Mouse (Mus musculus) c-Kit-positive CD71-positive TER-119-negative erythroid progenitor cells, embryonic 14.5 days (primary cell): Measurements from ENCODE around the gene Csnk2b.

Source experiments
- DNase-seq: peaks from one replicate; pipeline ENCODE4 v3.0.0-alpha.2; 2013; ENCODE audit warnings: low read depth

Gene Csnk2b

DNA sequence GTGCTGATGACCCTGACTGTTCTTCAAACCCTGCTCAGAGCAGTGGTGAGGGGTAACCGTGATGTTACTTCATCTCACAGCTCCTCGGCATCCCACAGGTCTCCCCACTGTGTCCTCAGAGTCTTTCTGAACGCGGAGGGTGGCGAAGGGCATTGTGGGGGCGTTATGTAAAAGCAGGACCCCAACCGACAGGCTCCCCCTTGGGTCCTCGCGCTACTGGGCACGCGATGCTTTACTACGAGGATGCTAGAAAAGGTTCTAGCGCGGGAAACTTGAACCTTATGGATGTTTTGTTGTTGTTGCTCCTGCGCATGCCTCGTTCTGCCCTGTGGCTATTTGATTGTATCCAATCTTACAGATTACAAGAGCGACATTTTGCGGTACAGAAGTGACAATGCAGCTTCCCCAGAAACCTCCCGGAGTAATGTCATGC lies at the start of gene Csnk2b:
TSS of gene Csnk2b (minus strand) at position 183 of the 433 bp plus-strand sequence.
- DNase-seq: peak; percentile 70

DNA sequence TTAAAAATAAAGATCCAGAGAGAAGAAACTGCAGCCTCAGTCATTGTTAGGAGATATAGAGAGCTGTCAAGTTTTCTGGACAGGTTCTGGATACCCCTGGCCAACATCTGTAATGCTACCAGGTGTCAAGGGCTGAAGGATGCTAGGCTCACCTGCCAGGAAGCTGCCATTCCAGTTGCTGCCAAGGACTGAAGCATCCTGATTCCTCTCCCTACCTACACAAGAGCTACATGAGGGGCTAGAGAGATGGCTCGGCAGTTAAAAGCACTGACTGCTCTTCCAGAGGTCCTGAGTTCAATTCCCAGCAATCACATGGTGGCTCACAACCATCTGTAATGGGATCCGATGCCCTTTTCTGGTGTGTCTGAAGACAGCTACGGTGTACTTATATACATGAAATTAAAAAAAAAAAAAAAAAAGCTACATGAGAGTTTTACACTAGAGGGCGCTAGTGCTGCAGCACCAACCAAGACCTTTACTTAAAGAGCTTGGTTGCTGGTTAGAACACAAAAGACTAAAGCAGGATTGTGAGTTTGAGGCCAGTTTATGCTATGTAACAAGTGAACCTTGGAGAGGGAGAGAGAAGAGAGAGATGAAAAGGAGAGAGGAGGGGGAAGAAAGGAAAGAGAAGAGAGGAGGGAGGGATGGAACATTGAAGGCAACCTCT lies 46.8 kb upstream of the Csnk2b start:
- peak; percentile 64 for DNase-seq

DNA sequence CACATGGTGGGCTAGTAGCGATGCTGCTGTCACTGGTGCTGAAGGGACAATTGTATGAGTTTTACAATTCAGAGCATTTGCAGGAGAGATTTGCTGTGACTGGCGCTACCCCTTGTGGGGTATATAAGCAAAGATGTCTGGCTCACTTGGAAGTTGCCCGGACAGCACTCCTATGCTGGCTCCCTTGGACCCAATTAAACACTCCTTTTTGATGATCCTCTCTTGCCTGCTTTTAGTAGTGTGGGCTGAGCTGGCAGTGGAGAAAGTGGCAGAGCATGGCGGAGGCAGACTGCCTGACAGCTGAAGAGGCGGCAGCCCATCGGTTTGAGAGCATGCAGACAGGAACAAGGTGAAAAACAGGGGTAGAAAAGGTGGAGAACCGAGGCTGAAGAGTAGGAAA lies 45.9 kb upstream of the Csnk2b start:
- DNase-seq: no peak

DNA sequence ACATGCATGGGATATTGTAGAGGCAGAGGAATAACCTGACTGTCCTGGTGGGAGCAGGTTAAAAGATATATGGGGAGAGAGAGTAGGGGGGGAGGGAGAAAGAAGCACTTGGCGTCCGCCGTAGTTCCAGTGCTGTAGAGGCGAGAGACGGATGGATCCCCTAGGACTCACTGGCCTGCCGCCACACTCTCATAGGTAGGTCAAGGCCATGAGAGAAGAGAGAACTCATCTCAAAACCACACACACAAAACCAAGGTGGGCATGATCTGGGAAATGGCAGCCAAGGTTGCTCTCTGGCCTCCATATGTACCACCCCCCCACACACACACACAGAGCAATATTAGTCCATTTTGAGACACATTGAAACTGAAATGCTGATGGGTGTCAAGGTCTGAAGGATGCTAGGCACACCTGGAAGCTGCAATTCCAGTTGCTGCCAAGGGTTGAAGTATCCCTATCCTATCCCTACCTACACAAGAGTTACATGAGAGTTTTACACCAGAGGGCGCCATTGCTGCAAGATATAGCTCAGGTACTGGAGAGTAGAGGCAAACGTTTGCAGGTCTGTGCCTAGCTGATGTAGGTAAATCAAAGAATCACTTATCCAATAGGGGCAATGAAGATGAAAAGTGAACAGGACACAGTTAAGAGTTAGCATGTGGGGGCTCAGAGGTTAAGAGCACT lies 44.6 kb upstream of the Csnk2b start:
- peak; percentile 85 for DNase-seq

DNA sequence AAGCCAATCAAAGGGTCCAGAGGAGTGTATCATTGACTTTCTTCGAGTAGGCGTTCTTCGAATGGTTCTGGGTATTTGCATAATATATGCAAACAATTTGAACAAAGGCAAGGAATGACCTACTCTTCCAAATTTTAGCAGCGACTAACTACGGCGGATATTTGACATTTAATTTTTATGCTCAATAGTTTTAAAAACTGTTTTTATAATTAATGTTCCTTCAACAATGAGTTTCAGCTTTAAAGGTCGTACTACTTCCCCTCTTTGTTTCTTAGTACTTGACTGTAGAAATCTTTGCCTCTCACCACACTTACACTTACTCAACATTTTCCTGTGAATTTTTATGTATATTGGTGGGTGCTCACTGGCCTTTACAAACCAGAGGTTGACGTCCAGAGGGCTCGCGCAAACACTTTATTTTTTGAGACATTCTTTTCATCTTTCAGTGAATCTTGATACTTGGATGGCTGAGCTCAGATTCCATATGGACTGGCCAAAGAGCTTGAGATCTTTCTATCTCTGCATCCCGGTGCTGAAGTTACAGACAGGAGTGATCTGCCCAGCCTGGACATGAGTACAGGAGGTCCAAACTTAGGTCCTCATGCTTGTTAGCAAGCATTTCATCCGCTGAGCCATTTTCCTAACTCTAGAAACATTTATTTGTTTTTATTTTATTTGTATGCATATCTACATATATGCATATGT lies 43.8 kb upstream of the Csnk2b start:
- no peak for DNase-seq

DNA sequence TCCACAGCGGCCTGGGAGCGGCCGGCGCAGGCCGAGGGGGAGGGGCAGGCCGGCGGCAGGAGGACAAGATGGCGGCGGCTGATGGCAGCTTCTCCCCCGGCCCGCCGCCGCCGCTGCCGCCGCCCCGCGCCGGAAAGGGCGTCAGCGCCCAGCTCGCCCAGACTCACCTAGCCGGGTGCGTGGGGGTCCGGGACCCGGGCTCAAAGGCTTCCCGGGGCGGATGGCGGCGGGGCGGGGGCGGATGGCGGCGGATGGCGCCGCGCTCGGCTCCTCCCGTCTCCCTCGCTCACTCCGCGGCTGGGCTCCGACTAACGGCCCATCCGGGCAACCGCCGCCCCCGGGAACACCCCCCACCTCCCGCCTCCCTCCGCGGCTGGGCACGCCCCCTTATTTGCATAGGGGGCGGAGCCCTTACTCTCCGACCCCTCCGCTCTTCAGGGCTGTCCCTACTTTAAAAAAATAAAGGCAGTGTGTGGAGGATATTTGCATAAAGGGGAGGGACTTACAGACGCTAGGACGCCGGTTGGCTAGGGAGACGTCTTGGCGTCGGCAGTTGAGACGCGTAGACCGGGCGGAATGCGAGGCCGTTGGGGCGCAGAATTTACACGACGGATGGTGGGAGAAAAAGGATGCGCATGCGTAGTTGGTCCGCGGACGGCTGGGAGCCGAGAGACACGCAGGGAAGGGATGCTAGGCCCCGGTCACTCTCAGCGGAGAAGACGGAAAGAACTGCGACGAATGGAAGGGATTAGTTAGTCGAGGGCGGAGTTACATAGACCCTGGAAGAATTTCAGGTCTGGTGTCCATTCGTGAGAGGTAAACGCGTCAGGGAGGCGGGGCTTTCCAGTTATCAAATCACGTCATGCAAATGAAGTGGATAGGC lies 43.0 kb upstream of the Csnk2b start, which contains the start of gene Prrc2a:
TSS of gene Prrc2a (minus strand) at position 330 of the 883 bp plus-strand sequence.
- peak; percentile 97 for DNase-seq

DNA sequence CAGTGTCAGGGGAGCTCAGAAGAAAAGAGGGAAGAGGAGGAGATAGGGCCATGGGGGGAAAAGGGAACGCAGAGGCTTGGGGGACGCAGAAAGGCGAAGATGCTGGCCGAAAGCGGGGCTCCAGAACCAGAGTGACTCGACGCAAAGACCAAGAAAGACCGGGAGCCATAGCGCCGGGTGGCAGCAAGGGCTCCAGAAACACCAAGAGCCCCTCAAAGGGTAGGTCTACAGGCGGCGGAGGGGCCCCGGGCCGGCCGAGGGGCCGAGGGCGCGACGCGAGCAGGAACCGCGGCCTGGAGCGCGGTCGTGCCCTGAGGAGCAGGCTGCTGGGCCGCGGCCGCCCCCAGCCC lies 42.3 kb upstream of the Csnk2b start:
- DNase-seq: no peak

DNA sequence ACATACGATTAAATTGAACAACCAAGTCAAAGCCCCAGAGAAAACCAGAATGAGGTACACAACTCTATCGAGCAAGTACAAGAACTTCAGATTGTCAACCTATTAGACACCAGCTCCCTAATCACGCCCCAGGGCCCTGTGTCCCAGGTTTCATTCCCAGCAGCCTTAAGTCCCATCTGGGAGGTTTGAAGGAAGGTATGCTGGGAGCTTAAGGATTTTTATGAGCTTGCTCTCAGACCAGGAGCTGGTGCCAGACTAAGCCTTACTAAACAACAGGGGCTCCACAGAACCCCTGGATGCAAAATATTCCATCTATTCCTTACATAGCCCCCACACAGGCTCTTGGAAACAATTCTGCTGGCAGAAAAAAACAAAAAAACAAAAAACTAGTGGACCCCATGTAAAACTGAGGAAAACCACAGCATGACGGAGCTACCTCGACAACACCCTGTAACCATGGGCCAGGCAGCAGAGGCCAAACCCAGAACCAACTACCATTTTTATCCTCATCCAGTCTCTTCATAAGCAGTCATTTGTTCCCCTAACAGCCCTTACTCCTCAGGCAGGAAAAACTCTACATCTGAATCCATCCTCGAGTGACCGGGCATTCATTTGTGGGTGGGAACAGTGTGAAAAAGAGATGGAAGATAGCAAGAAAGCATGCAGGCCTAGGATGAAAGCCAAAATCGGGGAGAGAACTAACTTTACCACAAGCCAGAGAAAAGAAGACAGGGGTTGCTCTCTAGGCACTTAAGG lies 41.7 kb upstream of the Csnk2b start:
- no peak for DNase-seq

DNA sequence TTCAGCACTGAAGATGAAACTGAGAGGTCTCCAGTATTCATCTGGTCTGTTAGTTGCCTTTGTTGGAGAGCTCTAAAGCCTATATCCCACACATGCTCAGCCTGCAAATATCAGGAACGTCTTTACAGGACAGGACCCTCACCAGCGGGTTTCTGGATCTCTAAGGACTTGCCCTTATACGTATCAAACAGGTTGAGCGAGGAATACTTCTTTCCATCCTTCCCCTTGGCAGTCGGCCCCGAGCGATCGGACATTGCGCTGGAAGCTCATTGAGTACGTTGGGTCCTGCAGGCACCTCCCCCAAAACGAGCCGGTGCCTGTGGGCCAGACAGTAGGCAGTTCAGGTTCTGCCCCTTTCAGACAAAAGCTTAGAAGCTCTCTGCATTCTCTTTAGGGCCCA lies 40.9 kb upstream of the Csnk2b start:
- no peak for DNase-seq

DNA sequence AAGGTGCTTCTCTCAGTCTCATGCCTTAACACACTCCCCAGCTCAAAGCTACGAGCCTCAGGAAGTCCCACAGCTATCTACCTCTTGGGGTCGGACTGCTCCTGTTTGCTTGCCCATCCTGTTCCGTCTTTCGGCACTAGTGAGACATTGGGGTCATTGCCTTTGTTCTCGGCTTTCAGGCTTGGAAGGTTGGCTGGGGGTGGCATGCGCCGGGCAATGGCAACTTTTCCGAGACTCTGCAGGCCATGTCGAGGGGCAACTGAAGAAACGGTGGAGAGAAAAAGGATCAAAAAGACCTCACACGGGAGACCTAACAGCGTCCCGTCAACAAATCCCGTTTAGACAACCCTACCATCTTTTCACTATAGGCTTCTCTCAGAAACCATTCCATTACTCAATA lies 40.3 kb upstream of the Csnk2b start:
- no peak for DNase-seq

DNA sequence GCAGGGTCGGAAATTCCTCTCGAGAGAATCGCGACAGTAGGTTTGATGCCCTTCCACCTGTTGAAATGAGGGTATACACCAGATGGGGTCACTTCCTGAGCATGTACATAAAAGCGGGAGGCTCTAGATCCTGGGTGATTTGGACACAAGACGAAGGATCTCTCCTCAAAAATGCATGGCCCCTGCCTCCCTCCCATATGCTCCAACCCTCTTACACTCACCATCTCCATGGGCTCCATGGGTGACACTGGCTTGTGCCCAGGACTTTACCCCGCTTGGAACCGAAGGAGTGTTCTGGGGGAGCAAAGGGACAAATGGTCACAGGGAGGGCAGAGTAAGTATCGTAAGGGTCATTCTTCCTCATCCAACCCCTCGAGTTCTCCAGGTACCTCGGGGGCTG lies 39.6 kb upstream of the Csnk2b start:
- no peak for DNase-seq

DNA sequence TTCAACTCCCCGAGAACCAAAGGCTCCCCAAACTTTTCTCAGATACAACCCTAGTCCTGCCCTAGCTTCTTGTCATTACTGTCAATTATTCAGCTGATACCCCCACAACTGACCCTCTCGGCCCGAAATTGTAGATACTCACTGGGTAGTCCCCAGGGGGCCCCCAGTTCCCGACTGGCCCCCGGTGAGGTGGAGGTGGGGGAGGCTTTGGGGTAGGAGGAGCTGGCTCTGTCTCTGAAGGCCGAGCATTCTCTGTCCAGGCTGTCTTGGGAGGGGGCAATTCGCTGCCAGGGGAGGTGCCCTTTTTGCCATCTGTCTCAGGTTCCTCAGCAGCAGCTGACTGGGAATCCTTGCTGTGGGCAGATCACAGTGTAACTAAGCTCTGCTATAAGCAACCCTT lies 37.8 kb upstream of the Csnk2b start:
- DNase-seq: no peak

DNA sequence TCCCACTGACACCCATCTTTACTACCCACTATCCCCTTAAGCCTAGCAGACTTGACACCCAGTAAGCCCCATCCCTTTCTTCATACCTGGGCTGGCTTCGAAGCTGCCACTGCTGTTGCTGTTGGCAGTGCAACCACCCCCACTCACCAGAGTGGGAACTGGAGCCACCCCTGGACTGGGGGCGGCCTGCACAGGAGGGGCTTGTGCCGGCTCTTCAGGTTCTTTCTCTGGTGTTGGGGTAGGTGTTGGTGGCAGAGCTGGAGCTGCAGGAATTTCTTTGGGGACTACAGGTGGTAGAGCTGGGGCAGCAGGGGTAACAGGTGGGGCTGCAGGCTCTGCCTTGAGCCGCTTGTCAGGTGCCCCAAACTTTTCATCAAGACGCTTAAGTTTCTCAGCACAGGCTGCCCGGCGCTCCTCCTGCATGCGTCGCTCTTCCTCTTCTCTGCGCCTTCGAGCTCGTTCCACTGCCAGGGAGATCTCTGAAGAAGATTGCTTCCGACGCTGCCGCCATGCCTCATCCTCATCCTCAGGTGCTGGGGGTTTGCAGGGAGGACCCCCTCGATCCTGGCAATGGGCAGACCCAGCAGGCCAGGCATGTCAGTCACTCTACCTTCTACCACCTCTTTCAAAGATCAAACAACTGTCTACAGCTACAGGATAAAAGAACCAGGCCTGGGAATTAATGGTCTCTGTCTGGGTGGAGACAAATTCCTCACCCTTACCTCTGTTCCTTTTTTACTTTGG lies 37.2 kb upstream of the Csnk2b start:
- no peak for DNase-seq

DNA sequence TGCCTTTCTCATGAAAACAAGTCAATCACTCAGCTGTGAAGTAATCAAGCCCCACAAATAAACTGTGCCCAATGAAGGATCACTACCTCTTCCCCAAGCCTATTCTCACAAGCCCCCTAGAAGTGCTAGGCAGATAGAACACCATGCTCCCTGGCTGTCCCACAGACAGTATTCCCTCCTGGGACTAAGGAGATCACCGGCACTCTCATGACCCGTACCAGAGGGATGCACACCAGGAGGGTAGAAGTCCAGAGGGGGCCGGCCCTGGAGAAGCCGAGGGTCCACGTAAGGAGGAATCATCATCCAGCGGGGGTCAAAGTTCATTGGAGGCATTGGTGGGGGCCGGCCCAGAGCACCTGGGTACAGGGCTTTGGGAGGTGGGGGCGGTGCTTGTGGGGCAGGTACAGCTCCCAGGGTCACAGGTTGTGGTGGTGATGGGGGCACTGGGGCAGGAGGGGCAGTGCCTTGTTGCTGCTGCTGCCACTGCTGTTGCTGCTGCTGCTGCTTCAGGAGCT lies 35.9 kb upstream of the Csnk2b start:
- DNase-seq: no peak

DNA sequence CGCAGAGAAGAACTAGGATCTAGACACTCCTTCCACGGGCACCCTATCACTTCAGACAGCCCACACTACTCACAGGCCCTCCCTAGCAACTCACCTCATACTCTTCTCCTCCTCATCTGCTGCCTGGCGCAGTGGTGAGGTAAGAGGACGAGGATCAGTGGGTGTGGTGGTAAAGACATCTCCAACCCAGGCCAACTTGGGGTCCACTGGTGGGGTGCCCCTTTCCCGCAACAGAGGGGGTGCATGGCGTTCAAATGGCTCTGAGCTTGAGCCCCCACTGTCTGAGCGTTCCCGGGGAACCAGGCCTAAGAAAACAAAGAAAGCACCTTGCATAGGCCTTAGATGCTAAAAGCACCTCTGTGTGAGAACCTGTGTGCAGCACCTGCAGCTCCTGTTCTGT lies 35.4 kb upstream of the Csnk2b start:
- no peak for DNase-seq

DNA sequence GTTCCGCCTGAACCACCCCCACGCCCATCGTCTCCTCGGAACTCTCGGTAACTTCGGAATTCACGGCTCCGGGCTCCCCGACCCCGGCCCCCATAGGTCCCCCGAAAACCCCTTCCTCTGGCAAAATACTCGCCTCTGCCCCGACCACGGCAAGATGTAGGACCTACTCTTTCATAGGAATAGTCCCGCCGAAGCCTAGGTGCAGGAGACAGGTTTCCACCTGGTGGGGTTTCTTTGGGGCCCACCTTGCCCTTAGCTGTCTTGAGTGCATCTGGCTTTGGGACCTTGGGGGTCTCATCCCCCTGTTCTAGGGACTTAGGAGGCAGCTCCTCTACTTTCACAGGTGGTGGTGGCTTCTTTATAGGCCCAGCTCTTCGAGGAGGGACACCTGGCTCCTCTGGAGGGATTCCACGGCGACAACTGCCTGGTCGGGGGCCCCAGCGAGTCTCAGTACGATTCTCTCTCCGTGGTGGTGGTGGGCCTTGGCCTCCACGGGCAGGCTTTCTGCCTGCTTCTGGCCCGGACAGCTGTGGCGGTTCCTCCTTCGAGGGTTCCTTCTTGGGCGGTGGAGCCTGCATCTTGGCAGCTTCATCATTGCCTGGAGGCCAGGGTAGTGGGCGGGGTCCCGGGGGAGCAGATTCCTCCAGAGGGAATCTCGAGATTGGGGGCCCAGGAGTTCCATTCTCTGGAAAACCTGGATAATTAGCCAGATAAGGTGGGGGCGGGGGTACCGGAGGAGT lies 34.8 kb upstream of the Csnk2b start:
- no peak for DNase-seq

DNA sequence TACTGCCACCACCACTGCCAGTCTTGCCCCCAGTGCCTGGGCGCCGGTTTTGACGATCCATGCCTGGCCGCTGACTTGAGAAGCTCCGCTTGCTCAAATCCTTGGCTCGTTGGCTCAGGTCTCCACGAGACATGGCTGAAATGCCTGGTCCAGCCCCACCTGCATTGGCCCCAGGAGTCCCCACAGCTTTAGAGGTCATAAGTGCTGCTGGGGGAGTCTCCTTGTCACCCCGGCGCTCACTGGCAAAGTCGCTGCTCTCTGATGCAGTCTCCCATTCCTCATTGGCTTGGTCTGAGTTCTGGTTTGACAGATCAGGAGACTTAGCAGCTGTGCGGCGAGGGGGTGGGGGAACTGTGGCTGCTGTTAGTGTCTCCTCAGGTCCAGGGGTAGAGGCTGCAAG lies 33.6 kb upstream of the Csnk2b start:
- DNase-seq: no peak

DNA sequence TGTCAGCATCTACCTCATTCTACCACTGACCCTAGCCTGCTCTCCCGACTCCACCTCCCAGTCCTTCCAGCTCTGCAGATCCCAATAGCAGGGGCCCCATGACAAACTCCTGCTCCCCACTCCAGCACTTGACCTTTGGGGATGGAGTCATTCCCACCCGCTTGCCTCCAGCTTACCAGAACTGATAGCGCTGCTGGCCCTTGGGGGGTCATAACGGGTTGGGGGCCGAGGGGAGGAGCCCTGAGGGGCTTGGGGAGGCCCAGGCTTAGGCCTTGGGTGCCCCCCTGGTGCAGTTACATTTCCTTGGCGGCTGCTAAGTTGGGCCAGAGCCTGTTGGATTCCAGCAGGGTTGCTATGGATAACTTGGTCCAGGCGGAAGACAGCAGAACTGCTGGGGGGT lies 32.8 kb upstream of the Csnk2b start:
- no peak for DNase-seq

DNA sequence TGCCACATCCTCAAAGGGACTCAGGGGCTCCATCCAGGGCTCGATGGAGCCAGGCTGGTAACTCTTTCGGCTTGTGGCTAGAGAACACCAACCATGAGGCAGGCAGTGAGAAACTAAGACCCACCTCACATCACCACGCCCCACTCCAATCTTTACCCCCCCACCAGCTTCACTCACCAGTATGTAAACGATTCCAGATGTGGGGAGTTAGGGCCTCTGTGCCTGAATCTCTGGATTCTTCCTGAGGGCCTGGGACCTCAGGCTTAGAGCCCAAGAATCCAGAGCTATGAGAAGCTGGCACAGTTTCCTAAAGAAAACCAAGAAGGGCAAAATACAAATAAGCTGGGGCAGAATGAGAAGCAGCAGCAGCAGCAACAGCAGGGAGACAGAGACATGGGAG lies 32.1 kb upstream of the Csnk2b start:
- no peak for DNase-seq

DNA sequence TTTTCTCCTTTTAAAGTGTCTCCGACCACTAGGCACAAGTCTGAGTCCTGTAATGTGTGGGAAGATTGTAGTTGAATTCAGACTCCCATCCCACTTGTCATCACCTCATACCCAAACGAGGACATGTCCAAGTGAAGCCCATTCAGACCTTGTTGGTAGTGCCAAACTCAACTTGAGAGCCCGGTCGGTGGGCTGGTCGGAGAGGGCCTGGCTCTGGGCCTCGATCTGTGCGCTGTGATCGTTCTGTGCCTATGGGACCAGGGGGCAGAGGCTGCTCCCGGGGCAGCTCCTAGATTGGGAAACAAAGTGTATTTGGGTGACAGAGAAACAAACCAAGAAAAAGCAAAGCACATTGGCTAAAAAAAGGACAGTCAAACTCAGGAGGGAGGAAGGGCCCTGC lies 31.2 kb upstream of the Csnk2b start:
- no peak for DNase-seq
